Mouse (Mus musculus): ENCODE results near the gene Gm42742.

The Gm42742 gene

DNA sequence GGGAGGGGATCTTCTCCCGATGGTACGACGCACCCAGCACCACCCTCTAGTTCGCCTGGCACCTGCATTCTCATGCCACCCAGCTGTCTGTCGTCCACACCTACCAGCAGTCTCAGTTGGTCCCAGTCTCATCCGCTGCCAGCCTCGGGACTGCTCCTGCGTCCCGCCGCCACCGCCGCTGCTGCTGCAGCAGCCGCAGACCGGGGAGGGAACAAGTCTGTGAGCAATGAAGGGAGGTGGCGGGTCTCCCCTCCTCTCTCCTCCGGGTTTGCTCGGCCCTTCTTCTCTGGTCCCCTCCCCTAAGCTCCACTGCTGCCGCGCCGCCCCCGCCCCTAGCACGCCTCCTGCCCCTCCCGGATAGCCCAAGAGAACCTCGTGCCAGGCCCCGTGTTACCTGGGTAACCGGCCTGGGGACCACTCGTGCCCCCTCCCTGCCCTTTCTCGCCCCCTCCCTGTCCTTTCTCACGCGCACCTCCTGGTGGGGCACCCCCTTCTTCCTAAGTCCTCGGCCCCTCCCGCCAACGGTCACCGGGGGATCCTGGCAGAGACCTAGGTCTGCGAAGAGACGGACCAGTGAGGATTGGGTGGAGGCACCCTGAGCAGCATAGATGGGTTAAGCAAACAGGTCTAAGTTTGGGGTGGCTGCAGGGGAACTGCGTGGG lies at the start of gene Gm42742, which contains the start of gene Prrt2:
Gene Gm42742, minus strand, starts transcription at position 197 of the 662 bp plus-strand sequence.
Gene Prrt2, minus strand, starts transcription at position 311 of the 662 bp plus-strand sequence.
- DNase-seq: peak; percentile 69

DNA sequence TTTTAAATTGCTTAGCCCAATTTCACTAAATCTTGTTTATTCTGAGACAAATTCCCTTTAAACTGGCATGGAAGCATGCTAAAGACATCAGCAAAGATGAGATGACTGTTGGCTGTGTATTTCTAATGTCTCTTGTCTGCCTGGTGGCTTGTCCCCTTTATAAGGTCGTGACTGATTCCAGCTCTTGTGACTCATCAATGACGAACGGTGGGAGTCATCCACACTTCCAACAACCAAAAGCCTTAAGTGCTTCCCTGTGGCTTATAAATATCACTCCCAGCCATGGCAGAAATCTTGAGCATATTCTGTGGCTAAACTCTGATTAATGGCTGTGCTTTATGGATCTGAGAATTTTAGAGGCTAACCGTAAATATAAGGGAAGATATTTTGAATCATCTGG lies 45.4 kb upstream of the Gm42742 start:
- DNase-seq: no peak

DNA sequence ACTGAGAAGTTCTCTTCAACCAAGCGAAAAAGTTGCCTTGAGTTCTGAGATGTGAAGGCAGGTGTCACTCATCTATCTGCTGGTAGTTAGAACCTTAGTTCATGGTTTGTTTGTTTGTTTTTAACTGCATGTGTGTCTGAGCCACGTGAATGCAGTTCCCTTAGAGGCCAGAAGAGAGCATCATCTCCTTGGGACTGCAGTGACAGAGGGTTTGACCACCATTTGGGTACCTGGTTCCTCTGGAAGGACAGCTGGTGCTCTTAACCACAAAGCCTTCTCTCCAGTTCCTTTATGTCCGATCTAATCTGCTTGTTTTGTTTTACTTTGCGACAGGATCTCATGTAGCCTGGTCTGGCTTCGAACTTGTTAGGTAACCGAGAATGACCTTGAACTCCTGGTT lies 44.6 kb upstream of the Gm42742 start:
- no peak for DNase-seq

DNA sequence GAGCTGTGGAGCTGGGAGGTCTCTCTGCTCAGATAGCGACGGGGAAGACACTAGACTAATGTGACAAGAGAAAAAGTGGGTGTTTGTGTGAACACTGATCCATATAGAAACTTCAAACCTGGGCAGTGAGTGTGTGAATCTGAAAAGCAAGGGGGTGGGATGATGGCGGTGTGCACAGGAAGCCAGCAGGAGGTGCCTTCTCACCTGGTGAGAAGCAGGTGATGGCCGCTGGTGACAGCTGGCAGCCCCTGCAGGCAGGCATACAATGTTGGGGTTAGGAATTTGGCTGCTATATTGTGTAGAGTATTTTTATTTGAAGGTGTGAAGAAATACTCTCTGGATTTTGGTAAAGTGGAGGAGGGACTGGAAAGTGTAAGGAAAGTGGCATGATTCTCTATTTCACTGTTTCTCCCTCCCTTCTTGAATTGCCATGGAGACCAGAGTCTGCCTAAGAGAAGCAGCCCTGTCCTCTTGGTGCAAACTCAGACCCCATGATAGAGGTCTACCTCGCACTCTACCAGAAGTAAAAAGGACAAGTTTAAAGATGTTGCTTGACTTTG lies 34.2 kb upstream of the Gm42742 start:
- no peak for DNase-seq

DNA sequence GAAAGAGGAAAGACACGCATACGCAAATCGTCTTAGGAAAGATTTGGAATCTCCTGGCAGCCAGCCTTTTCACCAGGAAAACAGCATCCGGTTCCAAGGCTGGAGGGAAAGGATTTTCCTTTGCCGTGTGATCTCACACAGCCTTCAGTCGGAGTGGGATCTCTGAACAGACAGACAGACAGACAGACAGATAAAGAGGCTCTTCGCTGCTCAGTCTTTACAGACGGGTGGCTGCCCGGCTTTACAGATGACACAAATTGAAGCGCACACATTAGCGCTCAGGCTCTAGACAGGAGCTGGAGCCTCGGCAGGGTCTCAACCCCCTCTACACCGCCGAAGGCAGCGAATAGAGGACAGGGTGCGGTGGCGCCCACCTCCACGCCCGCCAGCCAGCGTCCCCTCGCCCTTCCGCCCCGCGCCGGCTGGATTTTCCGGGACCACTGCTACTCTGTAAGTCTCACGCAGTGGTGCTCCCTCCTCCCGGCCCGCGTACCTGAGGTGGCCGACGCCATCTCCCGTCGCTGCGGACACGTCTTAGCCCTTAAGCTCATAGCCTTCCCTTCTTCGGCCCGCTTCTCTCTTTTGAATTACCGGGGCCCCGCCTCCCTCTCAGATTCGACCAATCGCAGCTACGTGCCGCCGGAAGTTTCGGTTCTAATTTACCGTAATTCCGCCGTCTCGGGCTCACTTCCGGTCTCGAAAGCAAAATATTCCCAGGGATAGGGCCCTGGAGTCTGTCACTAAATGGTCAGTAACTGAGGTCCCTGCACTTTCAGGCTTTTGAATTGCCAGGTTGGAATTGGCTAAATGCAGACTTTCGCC lies 21.2 kb upstream of the Gm42742 start, which contains the start of gene Kif22:
Gene Kif22, minus strand, starts transcription at position 621 of the 822 bp plus-strand sequence.
- peak; percentile 92 for DNase-seq

DNA sequence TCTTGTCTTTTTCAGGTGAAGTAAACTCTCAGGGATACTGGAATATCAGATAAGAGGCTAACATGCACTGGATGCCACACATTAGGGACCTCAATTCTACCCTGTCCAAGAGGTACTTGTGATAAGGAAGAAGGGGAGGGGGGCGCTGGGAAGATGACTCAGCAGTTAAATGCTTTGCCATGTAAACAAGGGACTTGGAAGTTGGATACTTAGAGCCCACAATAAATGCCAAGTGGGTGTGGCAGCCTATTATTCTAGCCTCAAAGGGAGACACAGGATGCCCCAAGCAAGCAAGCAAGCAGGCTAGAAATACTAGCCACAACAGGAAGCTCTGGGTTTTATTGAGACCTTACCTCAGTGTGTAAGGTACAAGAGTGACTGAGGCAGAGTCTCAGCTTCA lies 10.3 kb upstream of the Gm42742 start:
- no peak for DNase-seq

DNA sequence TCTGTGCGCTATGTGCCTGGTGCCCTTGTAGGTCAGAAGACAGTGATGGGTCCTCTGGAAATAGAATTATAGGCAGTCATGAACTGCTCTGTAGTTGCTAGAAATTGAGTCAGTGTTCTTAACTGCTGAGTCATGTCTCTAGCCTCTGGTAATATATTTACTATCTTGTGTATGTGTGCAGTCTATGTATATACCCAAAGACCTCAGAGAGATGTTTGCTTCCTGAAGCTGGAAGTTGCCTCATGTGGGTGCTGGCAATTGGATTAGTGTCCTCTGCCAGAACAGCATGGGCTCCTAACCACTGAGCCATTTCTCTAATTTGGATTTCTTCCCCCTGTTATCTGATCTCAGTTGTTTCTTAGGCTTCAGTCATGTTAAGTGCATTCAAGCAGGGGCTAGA lies 9.3 kb upstream of the Gm42742 start:
- DNase-seq: no peak

DNA sequence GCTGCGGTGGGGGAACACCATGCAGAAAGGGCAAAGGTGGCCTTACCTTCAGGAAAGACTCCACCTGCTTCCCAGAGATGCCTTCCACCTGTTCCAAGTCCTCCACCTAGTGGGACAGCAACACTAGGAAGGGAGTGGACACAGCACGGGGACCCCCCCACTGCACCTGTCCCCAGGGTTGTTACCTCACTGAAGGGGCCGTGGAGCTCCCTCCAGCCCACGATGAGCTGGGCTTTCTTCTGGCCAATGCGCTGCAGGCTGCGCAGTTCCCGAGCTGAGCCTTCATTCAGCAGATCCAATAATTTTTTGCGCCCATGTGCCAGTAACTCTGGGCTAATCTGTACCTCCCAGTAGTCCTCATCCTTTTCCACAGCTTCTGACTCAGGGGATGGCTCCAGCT lies 7.0 kb upstream of the Gm42742 start:
- DNase-seq: no peak

DNA sequence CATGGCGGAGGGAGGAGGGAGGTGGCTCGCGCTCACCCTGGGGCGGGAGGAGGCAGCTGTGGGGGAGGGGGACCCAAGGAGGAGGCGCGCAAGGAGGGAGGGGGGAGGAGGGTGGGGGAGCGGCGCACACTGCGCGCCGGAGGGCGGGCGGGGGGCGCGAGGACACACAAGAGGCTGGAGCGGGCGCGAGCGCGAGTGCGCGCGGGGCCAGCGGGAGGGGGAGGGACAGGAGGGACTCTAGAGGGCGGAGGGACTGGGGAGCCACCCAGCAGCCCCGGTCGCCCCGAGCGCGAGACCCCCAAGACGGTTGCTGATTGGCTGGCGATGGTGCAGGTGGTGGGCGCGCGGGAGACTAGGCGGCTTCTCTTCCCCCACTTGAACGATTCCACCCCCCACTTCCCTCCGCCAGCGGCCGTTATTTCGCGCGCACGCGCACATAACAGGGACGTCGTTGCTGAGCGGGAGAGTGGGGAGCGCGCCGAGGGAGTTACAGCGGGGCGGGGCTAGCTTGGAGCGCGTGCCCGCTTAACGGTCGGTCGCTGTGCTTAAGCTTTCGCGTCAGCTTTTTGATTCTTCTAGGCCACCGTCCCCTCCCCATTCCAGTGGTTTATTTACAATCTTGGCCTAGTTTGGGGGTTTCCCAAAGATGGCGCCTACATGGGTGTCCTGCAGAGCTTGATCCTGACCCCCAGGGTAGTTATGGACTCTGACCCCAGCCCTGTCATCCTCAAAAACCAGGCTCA lies 6.3 kb upstream of the Gm42742 start, which contains the start of gene Maz:
Gene Maz, minus strand, starts transcription at position 54 of the 743 bp plus-strand sequence.
- DNase-seq: peak; percentile 98

DNA sequence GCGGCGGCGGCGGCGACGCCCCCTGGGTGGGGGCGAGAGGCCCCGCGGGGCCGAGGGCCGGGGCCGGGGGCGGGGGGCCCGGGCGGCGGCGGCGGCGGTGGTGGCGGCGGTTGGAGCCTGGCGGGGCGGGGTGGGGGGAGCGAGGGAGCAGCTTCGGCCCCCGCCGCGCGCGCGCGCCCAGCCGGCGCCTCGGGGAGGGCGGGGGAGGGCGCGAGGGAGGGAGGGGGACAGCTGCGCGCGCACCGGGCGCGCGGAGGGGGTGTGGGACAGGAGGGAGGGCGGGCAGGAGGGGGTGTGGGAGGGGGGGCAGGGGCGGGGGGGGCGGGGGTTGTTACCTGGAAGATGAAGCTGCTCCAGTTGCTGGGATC lies 5.7 kb upstream of the Gm42742 start:
- peak; percentile 93 for DNase-seq

DNA sequence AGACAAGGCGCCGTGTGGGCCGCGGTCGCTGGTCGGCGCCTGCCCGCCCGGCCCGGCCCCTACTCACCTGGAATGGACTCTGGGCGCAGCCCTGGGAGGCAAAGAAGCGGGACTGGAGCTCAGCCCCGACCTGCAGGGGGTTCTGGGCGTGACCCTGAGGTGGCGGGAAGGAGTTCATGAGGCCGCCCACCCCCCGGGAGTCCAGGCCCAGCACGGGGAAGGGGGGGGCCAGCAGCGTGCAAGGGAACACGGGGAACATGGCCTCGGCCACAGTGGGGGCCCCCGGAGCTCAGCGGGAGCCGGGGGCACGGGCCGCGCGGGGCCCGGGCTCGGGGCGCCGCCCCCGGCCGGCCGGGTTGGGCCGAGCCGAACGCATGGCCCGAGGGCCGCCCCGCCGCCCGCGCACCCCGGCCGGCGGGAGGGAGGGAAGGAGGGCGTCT lies 5.3 kb upstream of the Gm42742 start:
- DNase-seq: peak; percentile 77

DNA sequence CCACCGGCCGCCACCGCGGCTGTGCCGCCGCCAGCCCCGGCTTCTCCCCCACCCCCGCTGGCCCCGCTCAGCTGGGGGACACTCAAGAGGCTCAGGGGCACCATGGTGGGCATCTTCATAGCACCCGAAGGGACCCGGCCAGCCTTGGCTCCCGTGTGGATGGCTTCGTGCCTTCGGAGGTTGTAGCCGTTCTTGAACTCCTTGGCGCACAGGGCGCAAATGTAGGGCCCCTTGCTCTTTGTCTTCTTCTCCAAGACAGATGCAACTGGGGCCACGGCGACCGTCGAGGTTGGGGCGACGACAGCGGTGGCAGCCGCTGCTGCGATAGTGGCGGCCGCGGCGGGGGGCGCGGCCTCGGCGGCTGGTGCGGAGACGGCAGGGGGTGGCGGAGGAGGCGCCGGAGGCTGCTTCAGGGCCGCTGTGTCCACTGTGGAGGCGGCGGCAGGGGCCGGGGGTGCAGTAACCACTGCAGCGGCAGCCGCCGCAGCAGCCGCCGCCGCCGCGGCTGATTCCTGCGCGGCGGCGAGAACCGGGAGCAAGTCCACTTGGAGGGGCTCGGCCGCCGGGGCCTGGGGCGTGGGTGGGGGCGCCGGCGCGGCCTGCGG lies 4.8 kb upstream of the Gm42742 start:
- peak; percentile 69 for DNase-seq

DNA sequence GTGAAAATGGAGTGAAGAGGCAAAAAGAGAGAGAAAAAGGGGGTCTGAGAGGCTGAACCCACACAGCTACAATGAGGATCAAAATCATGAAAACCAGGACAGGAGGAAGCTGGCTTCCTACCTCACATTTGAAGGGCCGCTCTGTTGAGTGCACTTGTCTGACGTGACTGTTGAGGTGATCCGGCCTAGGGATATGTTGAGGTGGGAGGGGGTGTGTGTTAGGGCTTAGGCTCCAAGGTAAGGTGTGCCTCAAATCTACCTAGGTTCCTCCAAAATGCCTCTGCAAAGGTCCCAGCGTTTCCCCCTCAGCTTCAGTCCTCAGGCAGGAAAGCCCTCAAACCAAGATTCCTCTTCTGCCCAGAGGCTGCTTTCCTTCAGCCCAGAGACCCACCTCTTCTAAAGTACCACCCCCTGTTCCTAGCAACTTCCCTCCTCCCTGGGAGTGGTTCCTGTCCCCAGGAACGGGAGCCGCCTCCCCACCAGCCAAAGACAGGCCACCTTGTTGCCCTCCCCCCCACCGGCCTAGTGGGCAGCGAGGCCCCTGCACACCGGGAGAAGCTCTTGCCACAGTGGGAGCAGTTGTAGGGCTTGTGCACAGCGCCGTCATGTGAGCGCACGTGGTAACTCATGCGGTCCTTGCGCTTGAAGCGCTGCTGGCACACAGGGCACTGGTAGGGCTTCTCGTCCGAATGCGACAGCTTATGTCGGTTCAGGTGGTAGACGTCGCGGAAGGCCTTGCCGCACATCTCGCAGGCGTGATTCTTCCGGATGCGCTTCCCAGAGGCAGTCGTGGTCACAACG lies 4.1 kb upstream of the Gm42742 start:
- peak; percentile 83 for DNase-seq

DNA sequence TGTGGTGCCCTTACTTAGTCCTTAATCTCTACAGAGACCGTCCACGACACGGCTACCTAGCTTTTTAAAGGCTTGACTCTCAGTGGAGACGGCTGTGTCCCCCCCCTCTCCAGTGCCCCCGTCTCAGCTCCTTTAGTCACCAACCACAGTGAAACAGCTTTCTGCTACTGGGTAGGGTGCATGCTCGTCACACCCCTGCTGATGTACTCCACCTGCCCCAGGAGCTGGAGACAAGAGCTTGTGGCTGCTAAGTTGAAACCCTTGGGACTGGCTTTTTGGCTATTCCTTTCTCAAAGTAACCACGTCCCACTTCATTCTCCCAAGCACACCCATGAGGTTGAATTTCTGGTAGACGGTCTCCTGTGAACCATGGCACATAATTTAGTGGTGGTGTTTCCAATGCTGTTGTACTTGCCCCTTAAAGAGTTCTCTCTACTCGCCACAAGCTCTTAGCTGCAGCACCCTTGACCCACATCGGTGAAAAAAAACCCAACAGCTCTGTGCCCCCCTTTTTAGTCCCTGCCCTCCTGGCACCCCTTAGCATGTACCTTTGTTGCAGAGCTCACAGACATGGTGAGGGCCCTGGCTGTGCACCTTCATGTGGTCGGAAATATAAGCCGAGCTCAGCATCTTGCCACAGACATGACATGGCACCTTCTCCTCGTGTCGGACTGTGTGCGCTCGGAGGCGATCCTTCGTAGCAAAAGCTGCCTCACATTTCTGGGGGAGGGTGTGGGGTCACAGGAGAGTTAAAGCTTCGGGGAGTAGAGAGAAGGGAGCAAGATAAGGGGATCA lies 3.2 kb upstream of the Gm42742 start:
- DNase-seq: no peak

DNA sequence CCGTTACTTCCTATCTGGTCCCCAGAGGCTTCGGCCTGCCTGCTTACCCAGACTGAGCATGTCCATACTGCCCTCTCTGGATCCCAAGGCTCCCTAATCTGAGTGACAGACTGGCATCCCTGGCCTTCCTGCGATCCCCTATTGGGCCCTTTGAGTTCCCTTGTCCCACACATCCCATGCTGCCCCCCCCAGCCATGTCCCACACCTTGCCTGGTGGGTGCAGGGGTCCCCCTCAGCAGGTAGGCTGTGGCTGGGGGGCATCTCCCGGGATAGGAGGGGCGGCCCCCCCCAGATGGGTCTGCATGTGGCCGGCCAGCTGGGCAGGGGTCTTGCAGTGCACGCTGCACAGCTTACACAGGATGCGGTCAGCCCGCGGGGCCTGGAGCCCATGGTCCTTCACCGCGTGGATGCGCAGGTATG lies 2.4 kb upstream of the Gm42742 start:
- DNase-seq: no peak

DNA sequence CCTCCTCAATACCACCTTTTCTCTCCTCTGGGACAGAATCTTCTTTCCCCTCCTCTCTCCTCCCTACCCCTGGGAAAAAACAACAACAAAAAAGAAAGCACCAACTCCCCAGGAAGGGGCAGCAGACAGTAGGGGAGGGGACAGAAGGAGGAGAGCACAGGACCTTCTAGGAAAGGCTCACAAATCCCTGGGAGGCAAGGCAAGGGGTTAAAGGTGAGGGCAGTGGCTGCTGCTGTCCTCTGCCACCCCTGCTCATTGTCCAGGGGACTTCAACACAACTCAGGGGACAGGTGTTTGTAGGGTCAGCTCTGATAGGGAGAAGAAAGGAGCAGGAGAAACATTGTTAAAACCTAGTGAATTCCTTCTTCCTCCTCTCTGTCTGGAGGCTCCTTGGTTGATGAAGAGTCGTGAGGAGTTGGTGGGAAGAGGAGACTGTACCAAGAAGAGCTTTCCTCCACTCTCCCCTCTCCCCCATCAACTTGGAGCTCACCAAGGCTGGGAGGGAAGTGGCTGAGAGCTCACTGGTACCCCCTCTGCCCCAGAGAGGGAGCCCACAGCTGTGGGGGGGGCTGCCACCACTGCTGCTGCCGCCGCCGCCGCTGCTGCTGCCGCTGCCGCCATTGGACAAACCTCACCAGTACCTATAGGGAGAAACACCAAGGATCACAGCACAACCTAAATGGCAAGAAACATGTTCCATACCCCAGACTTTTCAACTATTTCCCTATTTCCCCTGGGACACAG lies 1.8 kb upstream of the Gm42742 start:
- no peak for DNase-seq

DNA sequence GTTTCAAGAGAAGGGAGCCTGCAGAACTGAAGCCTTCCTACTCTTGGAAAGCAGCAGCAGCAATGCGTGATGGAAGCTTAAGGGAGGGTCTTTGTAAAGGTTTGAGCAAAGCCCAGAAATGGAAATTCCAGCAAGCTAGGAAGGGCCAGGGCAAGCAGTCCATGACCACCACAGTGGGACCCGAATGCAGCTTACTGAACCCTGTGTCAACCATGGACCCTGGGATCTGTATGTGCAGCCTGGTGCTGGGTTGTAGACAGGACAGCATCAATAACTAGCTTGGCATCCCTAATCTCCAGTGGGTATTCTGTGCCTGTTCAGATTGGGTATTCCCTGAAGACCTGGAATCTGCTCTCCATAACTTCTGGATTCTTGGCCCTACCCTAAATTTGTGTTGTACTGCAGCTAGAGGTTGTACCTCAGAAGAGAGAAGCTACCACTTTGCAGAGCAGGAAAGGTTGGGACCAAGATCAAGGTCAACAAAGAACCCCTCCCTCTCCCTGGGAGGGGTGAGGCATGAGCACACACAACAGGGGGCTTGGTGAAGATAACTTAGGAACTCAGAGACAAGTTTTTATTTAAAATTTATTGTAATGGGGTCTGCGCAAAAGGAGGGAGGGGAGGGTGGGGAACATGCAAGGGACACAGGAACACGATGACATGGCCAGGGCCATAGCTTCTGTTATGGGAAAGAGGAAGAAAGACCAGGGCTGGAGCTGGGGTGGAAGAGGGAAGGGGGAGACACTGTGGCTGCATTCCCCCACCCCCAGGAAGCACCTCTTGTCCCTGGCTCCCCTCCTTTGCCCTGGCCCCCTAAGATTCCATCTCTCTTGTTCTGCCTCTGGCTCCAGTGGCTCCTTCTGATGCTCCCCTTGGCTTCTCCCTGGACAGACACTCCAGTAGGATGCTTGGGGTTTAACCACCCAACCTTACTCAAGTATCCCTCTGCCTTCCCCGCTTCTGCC lies 948 bp upstream of the Gm42742 start:
- no peak for DNase-seq

DNA sequence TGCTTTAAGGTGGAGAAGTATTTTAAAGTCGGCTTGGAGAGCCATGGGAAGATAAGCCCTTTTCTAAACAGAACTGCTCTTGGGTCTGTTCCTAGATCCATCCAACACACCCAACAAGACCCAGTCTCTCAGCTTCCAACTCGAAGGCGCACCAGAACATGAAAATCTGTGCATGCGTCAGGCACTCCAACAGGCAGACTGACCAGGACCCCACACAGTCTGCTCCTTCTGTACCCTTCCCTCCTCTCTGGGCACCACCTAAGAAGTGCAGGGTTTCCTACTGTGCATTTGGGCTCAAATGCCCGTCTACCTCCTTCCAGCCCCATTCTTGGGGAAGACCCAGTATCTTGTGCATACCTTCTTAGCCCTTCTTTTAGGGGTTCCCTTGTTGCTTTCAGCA lies 406 bp downstream of the Gm42742 start:
- DNase-seq: no peak

DNA sequence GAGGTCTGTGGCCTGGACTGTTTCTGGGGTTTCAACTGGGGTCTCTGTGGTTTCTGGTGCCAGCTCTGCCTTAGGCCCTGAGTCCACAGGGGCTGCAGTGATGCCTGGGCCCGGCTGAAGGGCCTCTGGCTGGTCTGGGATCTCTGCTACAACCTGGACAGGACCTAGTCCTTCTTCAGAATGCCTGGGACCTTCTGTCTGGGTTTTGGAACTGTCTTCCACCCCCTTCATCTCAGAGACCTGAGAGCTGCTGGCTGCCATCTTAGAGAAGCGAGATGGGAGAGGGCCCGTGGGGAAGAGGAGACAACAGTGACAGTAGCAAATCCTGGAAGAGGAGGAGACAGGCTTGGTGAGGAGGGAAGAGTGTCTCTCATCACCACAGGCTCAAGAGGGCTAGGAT lies 866 bp downstream of the Gm42742 start:
- DNase-seq: no peak
